Mouse (Mus musculus): ENCODE data around the gene Ppp3r2.

Ppp3r2 gene

DNA sequence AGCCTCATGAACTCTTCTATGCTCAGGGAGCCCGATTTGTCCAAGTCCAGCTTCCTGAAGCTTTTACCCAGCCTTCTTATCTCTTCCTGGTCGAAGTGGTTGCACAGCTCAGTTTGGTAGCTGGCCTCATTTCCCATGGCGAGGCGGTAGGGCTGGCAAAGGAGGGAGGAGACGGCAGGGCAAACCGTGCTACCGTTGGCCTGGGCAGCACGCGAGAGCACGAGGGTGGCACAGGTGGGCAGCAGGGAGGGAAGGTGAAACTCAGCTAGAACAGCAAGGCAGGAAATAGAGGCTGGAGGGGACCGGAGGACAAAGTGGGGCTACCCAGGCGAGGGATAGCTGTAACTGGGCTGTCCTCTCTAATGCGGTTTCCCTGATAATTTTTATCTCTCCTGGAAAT lies at the start of gene Ppp3r2:
Gene Ppp3r2 (minus strand): TSS at position 213 of the 400 bp plus-strand sequence.
- DNase-seq = no peak

DNA sequence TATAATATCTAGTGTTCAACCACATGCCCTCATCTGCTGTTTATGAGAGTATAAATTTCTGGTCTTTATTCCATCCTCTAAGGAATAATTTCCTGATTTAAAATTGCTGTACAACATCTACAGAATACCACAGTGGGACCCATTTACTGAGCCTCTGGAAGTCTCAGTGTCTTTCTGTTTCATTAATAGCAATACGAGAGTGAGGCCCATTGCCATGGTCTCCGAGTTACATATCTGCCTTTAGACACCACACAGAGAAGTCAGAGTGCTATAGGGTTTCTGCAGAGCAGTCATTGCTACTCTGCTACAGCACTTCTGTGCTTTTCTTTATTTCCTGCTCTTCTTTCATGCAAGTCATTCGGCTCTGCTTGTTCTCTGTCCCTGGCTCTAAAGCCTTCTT lies 47.5 kb upstream of the Ppp3r2 start:
- no peak for DNase-seq

DNA sequence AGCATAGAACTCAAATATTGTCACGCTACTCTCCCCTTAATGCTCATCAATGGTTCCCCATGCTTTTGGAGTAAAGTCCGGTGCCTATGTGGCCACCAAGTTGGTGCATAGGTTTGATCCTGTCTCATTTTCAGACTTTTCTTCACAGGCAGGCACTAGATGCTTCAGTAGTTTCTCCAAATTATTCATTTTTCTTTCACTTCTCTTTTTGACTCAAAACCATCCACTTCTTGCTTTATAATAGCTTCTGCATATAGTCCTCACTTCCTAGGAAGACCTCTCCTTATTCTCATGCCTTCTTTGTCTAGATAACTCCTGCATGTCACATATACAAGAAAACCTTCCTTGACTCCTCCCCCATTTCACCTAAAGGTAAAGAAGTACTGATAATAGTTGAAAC lies 42.1 kb upstream of the Ppp3r2 start:
- no peak for DNase-seq

DNA sequence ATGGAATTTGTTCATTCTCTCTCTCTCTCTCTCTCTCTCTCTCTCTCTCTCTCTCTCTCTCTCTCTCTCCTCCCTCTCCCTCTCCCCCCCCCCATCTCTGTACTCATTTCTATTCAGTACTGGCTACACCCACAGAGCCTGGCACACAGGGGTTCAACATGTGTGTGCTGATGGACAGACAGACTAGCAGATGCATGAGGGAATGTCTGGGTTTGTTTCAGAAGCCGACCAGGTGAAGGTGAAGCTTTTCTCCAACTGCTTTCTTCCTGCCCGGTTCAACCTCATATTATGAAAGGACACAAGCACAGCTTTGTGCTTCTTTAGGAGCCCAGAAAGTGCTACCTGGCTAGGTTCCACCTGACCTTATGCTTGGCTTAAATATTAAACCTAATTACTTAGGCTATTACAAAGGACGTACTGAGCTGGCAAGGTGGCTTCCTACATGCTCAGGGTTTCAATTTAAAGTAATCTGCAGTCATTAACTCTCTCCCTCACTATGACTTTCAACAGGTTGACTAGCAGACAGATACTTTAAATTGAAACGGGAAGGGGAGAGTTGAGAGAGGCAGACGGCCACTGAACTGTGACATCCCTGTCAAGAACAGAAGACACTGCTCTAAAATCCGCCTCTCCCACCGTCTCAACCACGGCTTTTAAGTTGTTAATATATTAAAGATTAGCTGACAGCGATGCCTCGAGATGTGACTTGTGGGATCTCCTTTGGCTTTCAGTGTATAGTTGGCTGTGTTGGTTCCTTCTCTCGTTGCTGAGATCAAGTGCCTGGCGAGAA lies 9.8 kb upstream of the Ppp3r2 start:
- no peak for DNase-seq

DNA sequence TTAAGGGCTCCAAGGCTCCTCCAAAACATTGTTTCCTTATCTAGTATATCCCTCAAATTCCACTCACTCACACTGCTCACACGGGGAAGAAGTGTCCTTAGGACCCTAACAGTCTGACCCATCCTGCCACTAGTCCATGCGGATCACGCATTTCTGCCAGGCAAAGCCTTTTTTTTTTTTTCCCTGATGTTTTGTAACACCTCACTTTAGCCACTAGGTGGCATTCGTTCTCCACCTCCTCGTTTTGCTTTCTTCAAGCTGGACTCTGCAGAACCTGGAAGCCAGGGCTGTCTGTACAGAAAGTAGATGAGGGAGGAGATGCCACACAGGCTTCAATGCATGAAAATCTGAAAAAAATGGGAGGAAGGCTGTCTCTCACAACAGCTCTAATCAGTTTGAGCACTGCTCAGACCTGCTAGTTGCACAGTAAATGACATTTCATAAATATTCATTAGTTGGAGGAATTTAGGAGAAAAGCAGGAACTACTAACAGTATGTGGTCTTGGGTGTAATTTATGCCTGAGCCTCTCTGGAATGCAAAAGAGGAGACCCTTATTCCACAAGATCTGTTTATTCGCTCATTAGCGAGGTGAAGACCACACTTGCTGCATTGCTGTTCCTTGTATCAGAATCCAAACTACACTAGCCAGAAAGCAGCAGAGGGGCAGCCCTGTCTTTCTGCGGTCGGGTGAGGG lies 6.9 kb upstream of the Ppp3r2 start:
- DNase-seq = peak; percentile 9 to 39

DNA sequence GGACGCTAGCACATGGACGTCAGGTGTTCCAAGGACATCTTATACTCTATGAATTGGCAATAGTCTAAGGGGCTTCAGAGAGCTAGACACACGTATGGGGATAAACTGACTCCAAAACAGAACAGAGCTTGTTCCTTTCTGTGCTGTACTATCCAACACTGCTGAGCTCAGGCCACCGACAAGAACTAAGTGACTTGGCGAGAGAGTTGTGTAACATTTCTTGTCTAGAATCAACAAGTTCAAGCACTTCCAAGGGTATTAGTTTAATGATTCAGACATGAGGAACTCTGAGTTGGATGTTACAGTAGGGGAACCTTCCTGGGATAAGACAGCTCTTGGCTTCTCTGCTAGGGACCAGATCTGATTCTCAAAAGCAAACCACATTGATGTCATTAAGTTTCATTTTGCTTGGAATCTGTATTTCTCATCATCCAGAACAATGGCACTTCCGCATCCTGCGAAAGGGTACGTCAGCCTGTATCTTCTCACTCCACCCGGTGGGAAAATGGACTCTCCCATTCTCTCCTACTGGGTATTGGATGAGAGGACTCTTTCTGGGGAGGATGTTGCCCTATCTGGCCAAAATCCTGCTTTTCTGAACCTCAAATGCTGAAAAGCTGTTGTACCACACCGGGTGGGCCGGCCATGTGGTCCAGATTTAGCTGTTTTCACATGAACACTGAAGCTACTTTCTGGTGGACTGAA lies 1.5 kb downstream of the Ppp3r2 start:
- peak; percentile 24 to 55 for DNase-seq

DNA sequence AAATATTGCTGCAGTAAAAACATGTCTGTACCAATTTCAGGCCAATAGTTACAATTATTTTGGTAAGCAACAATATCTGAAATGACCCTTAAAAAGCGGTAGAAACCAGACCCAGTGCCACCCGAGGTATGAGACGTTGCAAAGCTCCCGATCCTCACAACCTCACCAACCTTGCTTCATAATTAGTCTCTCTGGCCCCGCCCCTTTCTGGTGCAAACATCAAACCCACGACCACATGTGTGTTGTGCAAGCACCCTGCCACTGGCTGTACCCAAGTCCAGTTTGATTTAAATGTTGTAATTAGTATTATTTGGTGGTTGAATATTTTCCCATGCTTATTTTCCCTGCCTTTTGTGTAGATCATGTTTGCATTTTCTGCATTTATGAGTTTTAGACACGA lies 5.0 kb downstream of the Ppp3r2 start:
- DNase-seq = no peak

DNA sequence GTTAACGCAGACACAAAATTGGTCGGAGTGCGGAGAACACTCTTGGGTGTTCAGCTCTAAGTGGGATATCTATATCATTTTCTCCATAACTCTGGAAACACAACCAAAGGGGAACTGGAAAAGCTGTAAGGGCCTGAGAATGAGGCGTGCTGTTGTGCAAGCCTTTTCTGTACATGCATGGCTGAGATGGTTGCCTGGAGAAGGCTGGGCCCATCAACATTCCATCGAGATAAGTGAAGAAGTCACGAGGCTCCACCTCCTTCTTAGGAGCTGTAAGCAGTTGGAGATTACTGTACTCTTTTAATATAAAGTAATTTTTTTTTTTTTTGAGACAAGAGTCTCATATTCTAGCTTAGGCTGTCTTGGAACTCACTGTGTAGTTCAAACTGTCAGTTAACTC lies 5.8 kb downstream of the Ppp3r2 start:
- DNase-seq = peak; percentile 77 to 78

DNA sequence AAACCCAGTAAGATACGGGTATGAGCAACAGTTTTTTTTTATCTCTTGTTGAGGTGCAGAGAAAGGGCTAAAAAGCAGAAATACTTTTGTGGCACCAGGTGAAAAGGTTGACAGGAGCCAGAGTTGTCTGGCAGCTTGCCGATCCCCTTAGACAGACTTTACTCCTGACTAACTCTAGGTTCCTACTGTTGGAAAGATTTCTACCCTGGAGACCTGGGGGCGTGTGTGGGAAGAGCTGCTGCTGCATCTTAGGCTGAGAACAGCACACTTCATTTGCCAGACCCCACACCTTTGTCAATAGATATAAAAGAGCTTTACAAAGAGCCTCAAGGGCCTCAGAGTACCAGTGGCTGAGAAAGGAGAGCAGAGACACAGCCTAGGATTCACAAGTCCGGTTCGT lies 17.0 kb downstream of the Ppp3r2 start:
- DNase-seq = no peak

DNA sequence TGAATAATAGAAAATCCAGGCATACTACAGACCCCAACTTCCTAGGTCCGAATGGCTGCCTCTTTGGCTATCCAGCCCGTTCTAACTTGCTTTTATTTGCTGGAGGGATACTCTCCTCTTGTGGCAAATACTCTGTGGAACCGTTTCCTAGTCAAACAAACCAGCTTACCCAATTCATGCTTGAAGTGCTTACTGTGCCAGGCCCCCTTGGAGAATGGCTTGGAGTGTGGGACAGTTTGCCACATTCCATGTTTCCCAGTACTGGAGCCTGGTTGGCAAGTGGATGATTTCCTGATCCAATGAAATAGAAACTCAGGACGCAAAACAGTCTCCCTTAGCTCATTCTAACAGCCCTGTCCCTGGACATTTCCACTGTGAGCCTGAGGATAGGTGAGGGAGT lies 19.6 kb downstream of the Ppp3r2 start:
- DNase-seq = peak; percentile 64 to 77

DNA sequence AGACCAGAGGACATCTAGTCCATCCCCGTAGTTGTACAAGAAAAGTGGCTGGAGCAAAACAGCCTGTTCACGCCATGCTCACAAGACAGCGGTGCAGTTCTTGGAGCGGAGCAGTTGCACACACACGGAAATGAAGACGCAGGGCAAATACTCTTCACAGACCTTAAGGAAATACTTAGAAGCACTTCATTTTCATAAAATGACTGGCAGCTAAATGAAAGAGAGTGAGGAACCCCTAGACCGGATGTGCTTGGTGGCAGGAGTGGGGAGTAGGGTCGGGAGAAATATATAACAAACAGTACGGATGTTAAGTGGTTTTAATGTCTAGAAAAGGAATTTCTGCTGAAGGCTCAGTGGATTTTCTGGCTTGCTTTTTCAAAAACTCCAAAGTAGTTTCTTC lies 20.2 kb downstream of the Ppp3r2 start:
- peak in 1 of 2 experiments; percentile 33 for DNase-seq

DNA sequence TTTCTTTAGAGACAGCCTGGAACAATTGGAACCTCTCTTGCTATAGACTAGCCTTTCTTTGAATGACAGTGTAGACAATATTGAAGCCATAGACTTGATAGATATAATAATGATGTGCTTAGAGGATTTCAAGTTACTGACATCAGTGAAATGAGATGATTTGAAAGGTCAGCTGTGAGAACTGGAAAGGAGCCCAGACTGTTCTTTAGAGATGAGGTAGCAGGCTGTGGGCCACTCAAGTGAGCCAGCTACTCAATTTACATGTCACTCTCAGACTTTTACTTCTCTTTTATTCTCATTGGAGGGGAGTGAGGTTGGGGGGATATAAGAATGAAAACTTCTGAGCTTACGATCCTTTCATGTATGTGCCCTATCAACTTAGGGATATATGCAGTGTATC lies 22.4 kb downstream of the Ppp3r2 start:
- no peak for DNase-seq

DNA sequence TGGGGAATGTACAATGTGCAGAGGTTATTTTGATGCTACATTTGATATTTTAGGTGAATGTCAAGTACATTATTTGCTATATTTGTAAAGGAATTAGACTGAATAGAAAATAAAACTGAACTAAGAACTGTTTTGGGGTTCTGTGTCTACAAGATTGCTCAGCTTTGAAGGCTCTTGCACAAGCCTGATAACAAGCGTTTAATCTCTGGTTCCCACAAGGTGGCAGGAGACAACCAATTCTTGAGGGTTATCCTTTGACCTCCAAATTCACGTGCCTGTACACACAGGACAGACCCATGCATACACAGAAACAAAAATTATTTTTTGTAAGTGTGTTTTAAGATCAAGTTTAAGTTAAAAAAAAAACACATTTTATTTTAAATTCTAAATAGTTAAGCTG lies 41.9 kb downstream of the Ppp3r2 start:
- no peak for DNase-seq

DNA sequence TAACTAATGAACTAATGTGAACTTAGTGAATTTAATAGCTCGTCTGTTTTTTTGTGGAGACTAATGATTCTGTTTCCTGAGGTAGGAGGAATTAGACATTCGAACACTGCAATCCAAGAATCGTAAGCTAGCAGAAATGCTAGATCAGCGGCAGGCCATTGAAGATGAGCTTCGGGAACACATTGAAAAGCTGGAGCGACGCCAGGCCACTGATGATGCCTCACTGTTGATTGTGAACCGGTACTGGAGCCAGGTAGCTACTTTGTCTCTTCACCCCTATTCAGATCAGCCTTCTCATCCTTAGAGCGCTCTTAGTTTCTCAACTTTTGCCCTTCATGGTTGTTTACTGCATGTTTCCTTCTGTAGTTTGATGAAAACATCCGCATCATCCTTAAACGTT lies 44.0 kb downstream of the Ppp3r2 start:
- DNase-seq = no peak

DNA sequence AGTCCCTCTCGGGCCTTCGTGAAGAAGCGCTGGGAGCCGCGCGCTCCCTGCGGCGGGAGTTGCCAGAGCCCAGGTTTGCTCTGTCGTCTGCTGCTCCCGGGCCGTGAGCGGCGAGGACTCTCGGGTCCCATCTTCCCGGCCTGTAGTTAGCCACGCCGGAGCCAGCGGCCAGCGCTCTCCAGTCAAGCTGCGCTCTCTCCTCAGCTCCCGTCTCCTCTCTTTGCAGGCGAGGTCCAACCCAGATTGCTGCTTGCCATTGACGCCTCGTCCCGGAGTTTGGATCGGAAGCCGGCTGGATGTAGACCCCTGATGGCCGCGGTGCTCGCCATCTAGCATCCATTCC lies 49.7 kb downstream of the Ppp3r2 start:
- DNase-seq = no peak

DNA sequence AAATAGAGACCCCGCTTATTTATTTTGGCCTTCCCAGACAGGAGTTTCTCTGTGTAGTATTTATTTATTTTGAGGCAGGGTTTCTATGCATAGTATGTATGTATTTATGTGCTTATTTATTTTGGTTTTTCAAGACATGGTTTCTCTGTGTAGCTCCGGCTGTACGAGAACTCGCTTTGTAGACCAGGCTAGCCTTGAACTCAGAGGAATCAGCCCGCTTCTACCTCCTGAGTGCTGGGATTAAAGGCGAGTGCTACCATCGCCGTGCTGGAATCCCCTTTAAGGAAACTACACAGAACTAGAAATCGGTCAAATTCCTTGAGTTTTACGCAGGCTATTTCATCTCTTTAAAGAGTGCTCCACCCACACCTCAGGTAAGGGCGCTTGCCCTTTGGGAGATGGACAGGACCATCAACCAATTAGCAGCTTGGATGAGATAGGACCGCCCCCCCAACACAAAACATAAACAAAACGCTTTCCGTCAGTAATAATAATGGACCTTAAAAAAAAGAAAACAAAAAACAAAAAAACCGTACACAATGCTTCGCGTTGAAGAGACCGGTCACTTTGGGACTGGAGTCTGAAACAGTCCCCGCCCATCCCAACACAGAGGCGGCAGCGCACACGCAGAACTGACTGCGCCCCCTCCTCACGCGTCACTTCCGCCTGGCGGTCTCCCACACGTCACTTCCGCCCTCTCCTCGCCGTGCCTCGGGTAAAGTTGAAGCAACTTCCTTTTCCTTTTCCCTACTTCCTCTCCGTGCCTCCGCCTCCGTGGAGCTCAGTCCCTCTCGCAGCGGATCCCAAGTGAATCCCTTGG lies 50.3 kb downstream of the Ppp3r2 start, which contains the start of gene Rnf20:
Gene Rnf20 (plus strand): TSS at position 688 of the 820 bp plus-strand sequence.
- DNase-seq = peak; percentile 96 to 97

DNA sequence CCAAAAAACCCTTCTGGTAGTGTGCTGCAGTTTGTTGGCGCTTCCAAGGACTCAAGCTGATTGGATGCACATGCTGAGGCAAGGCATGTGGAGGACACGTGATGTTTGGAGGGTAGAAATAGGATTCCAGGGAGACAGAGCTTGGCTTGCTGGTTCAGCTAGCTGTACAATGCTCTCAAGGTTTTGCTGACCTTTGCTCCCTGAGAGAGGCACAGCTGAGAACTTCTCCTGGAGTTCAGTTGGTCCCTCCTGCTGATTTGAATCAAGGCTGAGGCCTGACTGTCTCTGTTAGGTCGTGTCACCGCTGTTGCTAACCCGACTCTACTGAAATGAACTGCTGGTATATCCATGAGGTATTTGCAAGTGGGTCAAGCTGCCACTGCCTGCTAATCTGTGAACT lies 52.9 kb downstream of the Ppp3r2 start:
- DNase-seq = no peak

All from lung, adult 18-20 months (tissue).